ENCODE assay signal across 22 mouse cellular contexts in the genomic region with DNA sequence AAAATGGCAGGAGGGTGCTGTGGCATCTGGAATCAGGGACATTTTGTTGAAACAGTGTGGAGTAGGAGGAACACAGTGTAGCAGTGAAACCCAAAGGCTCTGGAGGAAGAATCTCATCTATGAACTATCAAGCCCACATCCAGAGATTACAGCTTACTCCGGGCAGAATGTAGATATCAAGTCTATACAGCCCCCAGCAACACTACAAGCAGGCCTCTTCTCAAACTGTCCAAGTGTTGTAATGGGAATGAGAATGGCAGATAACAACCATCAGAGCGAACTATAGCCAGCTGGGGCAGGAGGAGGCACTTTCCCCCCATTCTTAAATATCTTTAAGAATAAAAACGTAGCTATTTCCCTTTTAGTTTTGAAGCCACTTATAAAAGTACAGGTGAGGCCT.
DNase-seq lines count a peak whose midpoint lies in the region; ATAC-seq and TF ChIP-seq lines count a peak whose summit lies in the region.
"Had no signal": no experiment of that assay in that cellular context is flagged by ENCODE, and none has a peak within 500 bp of the region (broad histone marks: within the 10 kb centered on the region; RNA-seq: fewer than 3 reads in every experiment).

No protein-coding gene starts in this region.

- TF ChIP-seq EP300 in liver, postnatal 0 days (IDR thresholded peaks at IDR 0.05; ENCODE audit: low read depth): no peak
- TF ChIP-seq EP300 in liver, embryonic 14.5 days (IDR thresholded peaks at IDR 0.05; ENCODE audit: low read depth): no peak

- ATAC-seq in liver, embryonic 12.5 days: peak; percentile 72
- no peak for ATAC-seq in liver, postnatal 0 days
- ATAC-seq in liver, embryonic 14.5 days (ENCODE audit: insufficient read depth): peak; percentile 68
- ATAC-seq in liver, embryonic 16.5 days (ENCODE audit: low read depth): peak; percentile 55; the same call in 1 of the 2 replicates
- ATAC-seq: forebrain, embryonic 14.5 days had no signal

- 64% methylated on average over 3 of the region's 3 CpGs for WGBS in liver, embryonic 12.5 days (ENCODE audit: insufficient replicate concordance)
- WGBS in liver, postnatal 0 days (ENCODE audit: insufficient replicate concordance): 79% methylated on average over 3 of the region's 3 CpGs
- WGBS in liver, embryonic 14.5 days (ENCODE audit: insufficient replicate concordance): 57% methylated on average over 3 of the region's 3 CpGs
- WGBS in liver, embryonic 16.5 days (ENCODE audit: insufficient replicate concordance): 58% methylated on average over 3 of the region's 3 CpGs

- DNase-seq in liver, postnatal 0 days: no peak
- no peak for DNase-seq in liver, embryonic 14.5 days (ENCODE audit: low read depth in 3 of 3, low spot score in 3 of 3)
- no peak for DNase-seq in kidney, adult 9 months
- no peak for DNase-seq in lung, postnatal 4 days
- DNase-seq: adrenal gland, adult 2 months; adrenal gland, postnatal 10 days; adrenal gland, postnatal 25 days; cerebellum, adult 11 months; cerebellum, adult 18-20 months; cerebellum, adult 8-10 months; cerebellum, adult 9-11 months; cerebellum, postnatal 14 days; cerebellum, postnatal 36 days; embryo, embryonic 11 days had no signal

- peaks cover 53% of the 10 kb centered on the region for H3K36me3 ChIP-seq in liver, embryonic 12.5 days
- peaks cover 8% of the 10 kb centered on the region; the same call in 1 of the 2 replicates for H3K36me3 ChIP-seq in liver, postnatal 0 days (replicated peaks; ENCODE audit: insufficient read depth, low read length)
- H3K36me3 ChIP-seq in liver, embryonic 14.5 days (replicated peaks; ENCODE audit: control insufficient read depth, insufficient read depth, low read depth): peaks cover 3% of the 10 kb centered on the region; the same call in 1 of the 2 replicates
- H3K36me3 ChIP-seq in liver, embryonic 16.5 days (ENCODE audit: control insufficient read depth, insufficient read depth): no peaks in the 10 kb centered on the region

- no peaks in the 10 kb centered on the region for H3K9me3 ChIP-seq in liver, embryonic 12.5 days (replicated peaks)
- no peaks in the 10 kb centered on the region for H3K9me3 ChIP-seq in liver, postnatal 0 days (ENCODE audit: low read length)
- no peaks in the 10 kb centered on the region for H3K9me3 ChIP-seq in liver, embryonic 14.5 days (ENCODE audit: control insufficient read depth, low read length)
- no peaks in the 10 kb centered on the region for H3K9me3 ChIP-seq in liver, embryonic 16.5 days (replicated peaks; ENCODE audit: control insufficient read depth, low read length)
- H3K9me3 ChIP-seq: embryonic facial prominence, embryonic 13.5 days; embryonic facial prominence, embryonic 15.5 days; forebrain, embryonic 10.5 days; forebrain, embryonic 12.5 days had no signal

- no peak overlapping the region for H3K9ac ChIP-seq in liver, embryonic 12.5 days
- H3K9ac ChIP-seq in liver, postnatal 0 days (replicated peaks): no peak overlapping the region
- H3K9ac ChIP-seq in liver, embryonic 14.5 days (replicated peaks): no peak overlapping the region
- H3K9ac ChIP-seq in liver, embryonic 16.5 days (ENCODE audit: low read depth, low read length): no peak overlapping the region
- H3K9ac ChIP-seq: embryonic facial prominence, embryonic 13.5 days; embryonic facial prominence, embryonic 15.5 days; forebrain, embryonic 12.5 days had no signal

- no peak for TF ChIP-seq CTCF in liver, postnatal 0 days (IDR thresholded peaks at IDR 0.05; ENCODE audit: low read depth)
- TF ChIP-seq CTCF in liver, embryonic 14.5 days (IDR thresholded peaks at IDR 0.05; ENCODE audit: low read depth): no peak

- H3K27ac ChIP-seq in liver, embryonic 12.5 days: no peak overlapping the region
- H3K27ac ChIP-seq in liver, postnatal 0 days (ENCODE audit: low read depth): no peak overlapping the region
- no peak overlapping the region for H3K27ac ChIP-seq in liver, embryonic 14.5 days
- no peak overlapping the region for H3K27ac ChIP-seq in liver, embryonic 16.5 days (ENCODE audit: low read length)
- H3K27ac ChIP-seq: embryonic facial prominence, embryonic 13.5 days; embryonic facial prominence, embryonic 15.5 days; forebrain, embryonic 10.5 days; forebrain, embryonic 12.5 days had no signal

- no peak overlapping the region for H3K4me3 ChIP-seq in liver, embryonic 12.5 days
- H3K4me3 ChIP-seq in liver, postnatal 0 days (ENCODE audit: low read depth, low read length): no peak overlapping the region
- H3K4me3 ChIP-seq in liver, embryonic 14.5 days (ENCODE audit: insufficient read depth in 1 of 2, low read depth in 2 of 2, low read length in 2 of 2): no peak overlapping the region
- no peak overlapping the region for H3K4me3 ChIP-seq in liver, embryonic 16.5 days (ENCODE audit: low read depth, low read length)
- H3K4me3 ChIP-seq: embryonic facial prominence, embryonic 13.5 days; embryonic facial prominence, embryonic 15.5 days; erythroblast, embryonic 14.5 days; forebrain, embryonic 10.5 days; forebrain, embryonic 12.5 days had no signal

- H3K4me1 ChIP-seq in liver, embryonic 12.5 days: peaks cover 8% of the 10 kb centered on the region
- no peaks in the 10 kb centered on the region for H3K4me1 ChIP-seq in liver, postnatal 0 days (ENCODE audit: insufficient read depth)
- H3K4me1 ChIP-seq in liver, embryonic 14.5 days (replicated peaks; ENCODE audit: control insufficient read depth in 2 of 2, insufficient read depth in 2 of 2, low read length in 1 of 2): peaks cover 6% of the 10 kb centered on the region in 2 experiments; a peak in 3 of 4 replicates
- peaks cover 3% of the 10 kb centered on the region; the same call in 1 of the 2 replicates for H3K4me1 ChIP-seq in liver, embryonic 16.5 days (ENCODE audit: control insufficient read depth, low read depth, low read length)

- no peak overlapping the region for H3K4me2 ChIP-seq in liver, embryonic 12.5 days
- H3K4me2 ChIP-seq in liver, postnatal 0 days (ENCODE audit: low read depth, low read length): no peak overlapping the region
- H3K4me2 ChIP-seq in liver, embryonic 14.5 days (ENCODE audit: low read depth): 0 out of 2 replicates have a peak overlapping the region, but pooled peaks have one; percentile 16
- no peak overlapping the region for H3K4me2 ChIP-seq in liver, embryonic 16.5 days (ENCODE audit: low read depth, low read length)
- H3K4me2 ChIP-seq: embryonic facial prominence, embryonic 13.5 days; embryonic facial prominence, embryonic 15.5 days; forebrain, embryonic 12.5 days had no signal

- no peaks in the 10 kb centered on the region for H3K27me3 ChIP-seq in liver, embryonic 12.5 days (replicated peaks)
- no peaks in the 10 kb centered on the region for H3K27me3 ChIP-seq in liver, postnatal 0 days (ENCODE audit: insufficient read depth, low read length)
- no peaks in the 10 kb centered on the region for H3K27me3 ChIP-seq in liver, embryonic 14.5 days (ENCODE audit: control insufficient read depth, insufficient read depth, low read length)
- H3K27me3 ChIP-seq in liver, embryonic 16.5 days (ENCODE audit: control insufficient read depth, insufficient read depth, low read depth, low read length): no peaks in the 10 kb centered on the region
- H3K27me3 ChIP-seq: embryonic facial prominence, embryonic 13.5 days; embryonic facial prominence, embryonic 15.5 days; forebrain, embryonic 12.5 days had no signal
